Mouse (Mus musculus): ENCODE measurements at regions not wholly inside any gene's neighbourhood (a gene's known extent, or its start where the extent isn't known, plus 50 kb on each side); places are given as distances from the start of the nearest gene placed in this dataset.

DNA sequence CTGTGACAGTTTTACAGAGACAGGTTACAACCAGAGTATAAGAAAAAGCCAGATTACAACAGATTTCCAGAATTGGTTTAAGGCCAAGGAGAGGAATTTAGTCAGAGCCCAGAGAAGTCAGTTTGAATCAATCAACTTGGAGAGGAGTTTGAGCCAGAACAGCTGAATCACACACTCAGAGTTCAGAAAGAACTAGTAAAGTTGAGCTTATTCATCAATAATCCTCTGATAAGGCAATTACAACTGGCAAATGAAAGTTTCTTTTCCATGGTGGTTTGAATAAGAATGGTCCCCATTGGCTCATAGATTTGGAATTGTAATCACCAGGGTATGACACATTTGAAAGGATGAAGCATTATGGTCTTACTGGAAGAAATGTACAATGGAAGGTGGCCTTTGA, 116.5 kb upstream of the Gpc6 start:
- TF ChIP-seq MYOD1 (IDR thresholded peaks at IDR 0.05; ENCODE audit: control insufficient read depth, insufficient read length, low read depth): no peak
- TF ChIP-seq CTCF (IDR thresholded peaks at IDR 0.05; ENCODE audit: control insufficient read depth, insufficient read depth, insufficient read length): no peak

Data from C2C12 (cell line).